Mouse (Mus musculus): ENCODE measurements at regions not wholly inside any gene's neighbourhood (a gene's known extent, or its start where the extent isn't known, plus 50 kb on each side); places are given as distances from the start of the nearest gene placed in this dataset.

GRCm38 (mm10) chr6:127207308-127207707 is 55.3 kb upstream of the Ccnd2 start:
- no peak for DNase-seq (ENCODE audit: low spot score in 2 of 2)

GRCm38 (mm10) chr6:127213355-127213754 is 61.4 kb upstream of the Ccnd2 start:
- no peak for DNase-seq (ENCODE audit: low spot score in 2 of 2)

GRCm38 (mm10) chr6:127215915-127216314 is 63.9 kb upstream of the Ccnd2 start:
- no peak for DNase-seq (ENCODE audit: low spot score in 2 of 2)

- DNase-seq (ENCODE audit: low spot score in 2 of 2) = no peak
Observed at GRCm38 (mm10) chr6:127218634-127219445, 66.8 kb upstream of the Ccnd2 start.

GRCm38 (mm10) chr6:127219446-127219802 is 67.4 kb upstream of the Ccnd2 start:
- DNase-seq (ENCODE audit: low spot score in 2 of 2) = no peak

GRCm38 (mm10) chr6:127226242-127226983 is 74.4 kb upstream of the Ccnd2 start:
- DNase-seq (ENCODE audit: low spot score in 2 of 2) = no peak

GRCm38 (mm10) chr6:127236510-127237109 is 84.6 kb upstream of the Ccnd2 start:
- peak in 1 of 2 experiments; percentile 48 for DNase-seq (ENCODE audit: low spot score in 2 of 2)

GRCm38 (mm10) chr6:127237168-127237567 is 85.2 kb upstream of the Ccnd2 start:
- DNase-seq (ENCODE audit: low spot score in 2 of 2) = no peak

- DNase-seq (ENCODE audit: low spot score in 2 of 2) = peak in 1 of 2 experiments; percentile 30
Observed at GRCm38 (mm10) chr6:127239529-127240471, 87.8 kb upstream of the Ccnd2 start.

- no peak for DNase-seq (ENCODE audit: low spot score in 2 of 2)
Observed at GRCm38 (mm10) chr6:127240472-127241375, 88.7 kb upstream of the Ccnd2 start.

- DNase-seq (ENCODE audit: low spot score in 2 of 2) = no peak
Observed at GRCm38 (mm10) chr6:127241693-127242425, 89.9 kb upstream of the Ccnd2 start.

GRCm38 (mm10) chr6:127243032-127243431 is 91.0 kb upstream of the Ccnd2 start:
- DNase-seq (ENCODE audit: low spot score in 2 of 2) = no peak

- DNase-seq (ENCODE audit: low spot score in 2 of 2) = peak; percentile 42 to 65
Observed at GRCm38 (mm10) chr6:127245814-127246440, 93.9 kb upstream of the Ccnd2 start.

- DNase-seq (ENCODE audit: low spot score in 2 of 2) = no peak
Observed at GRCm38 (mm10) chr6:127246730-127247129, 94.7 kb upstream of the Ccnd2 start.

- no peak for DNase-seq (ENCODE audit: low spot score in 2 of 2)
Observed at GRCm38 (mm10) chr6:127247343-127247742, 95.3 kb upstream of the Ccnd2 start.

GRCm38 (mm10) chr6:127250181-127250873 is 98.3 kb upstream of the Ccnd2 start:
- DNase-seq (ENCODE audit: low spot score in 2 of 2) = no peak

GRCm38 (mm10) chr6:127250874-127251670 is 99.1 kb upstream of the Ccnd2 start:
- no peak for DNase-seq (ENCODE audit: low spot score in 2 of 2)

GRCm38 (mm10) chr6:127251671-127251985 is 99.6 kb upstream of the Ccnd2 start:
- DNase-seq (ENCODE audit: low spot score in 2 of 2) = no peak

Measured in spleen, postnatal 10 days (tissue).